Mouse (Mus musculus): ENCODE measurements around the gene Gm28539.

DNA sequence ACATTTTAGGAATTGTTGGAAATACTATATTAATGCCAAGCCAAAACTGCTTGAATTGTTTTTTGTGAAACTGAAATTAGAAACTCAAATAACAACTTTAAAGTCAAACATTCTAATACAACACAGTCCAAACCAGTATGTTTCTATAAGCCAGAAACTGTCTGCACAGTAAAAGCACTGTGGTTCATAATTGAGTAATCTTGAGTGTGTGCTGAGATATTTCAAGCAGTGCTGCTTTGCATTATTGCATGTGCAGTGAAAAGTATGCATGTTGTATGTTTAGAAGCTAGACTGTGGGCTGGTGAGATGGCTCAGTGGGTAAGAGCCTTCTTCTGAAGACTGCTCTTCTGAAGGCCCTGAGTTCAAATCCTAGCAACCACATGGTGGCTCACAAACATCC lies 47.7 kb downstream of the Gm28539 start:
- TF ChIP-seq POLR2A (IDR thresholded peaks at IDR 0.05; ENCODE audit: control insufficient read depth in 1 of 2, insufficient read depth in 1 of 2, low read depth in 1 of 2, low read length in 2 of 2, poor library complexity in 1 of 2) (no peak), HCFC1 (IDR thresholded peaks at IDR 0.05; ENCODE audit: low read depth, low read length) (no peak), GABPA (IDR thresholded peaks at IDR 0.05; ENCODE audit: low read depth, low read length) (no peak), CTCF (IDR thresholded peaks at IDR 0.05 in 2 of 3, conservative IDR thresholded peaks at IDR 0.05 in 1 of 3; ENCODE audit: control insufficient read depth in 1 of 3, insufficient read depth in 1 of 3, low read depth in 2 of 3, low read length in 3 of 3, poor library complexity in 1 of 3, severe bottlenecking in 1 of 3) (no peak), ETS1 (IDR thresholded peaks at IDR 0.05; ENCODE audit: low read depth, low read length) (no peak), TBP (IDR thresholded peaks at IDR 0.05; ENCODE audit: low read depth, low read length) (no peak), MXI1 (IDR thresholded peaks at IDR 0.05; ENCODE audit: low read depth, low read length) (no peak), RCOR1 (IDR thresholded peaks at IDR 0.05; ENCODE audit: low read depth, low read length) (no peak), MAFK (IDR thresholded peaks at IDR 0.05; ENCODE audit: borderline replicate concordance, low read depth, low read length) (no peak), EP300 (IDR thresholded peaks at IDR 0.05; ENCODE audit: low read depth in 1 of 2, low read length in 2 of 2) (no peak)
